Mouse (Mus musculus): ENCODE results near the gene Wdr63. TPM values are rescaled to one million over a fixed set of nuclear protein-coding genes. Genes with fewer than 3 reads are reported as not detected.

Wdr63 gene
- polyA plus RNA-seq, 1 experiment from 2014 or later = 0.21 TPM

- no peaks in the 10 kb centered on the region for H3K9me3 ChIP-seq (replicated peaks; ENCODE audit: low read length)
- H3K4me3 ChIP-seq (replicated peaks; ENCODE audit: low read depth, low read length) = no peak overlapping the region
- H3K4me2 ChIP-seq (ENCODE audit: low read length) = no peak overlapping the region
- WGBS = 92% methylated on average over 12 of the region's 12 CpGs
- 0 out of 2 replicates have a peak, but pooled peaks cover 6% of the 10 kb centered on the region for H3K4me1 ChIP-seq (replicated peaks; ENCODE audit: insufficient read depth, low read length)
- no peak overlapping the region for H3K9ac ChIP-seq (ENCODE audit: low read depth, low read length)
- H3K27me3 ChIP-seq (ENCODE audit: insufficient read depth, low read length) = no peaks in the 10 kb centered on the region
- H3K27ac ChIP-seq = no peak overlapping the region
- DNase-seq (ENCODE audit: low spot score) (no peak), ATAC-seq (replicated peaks; ENCODE audit: low FRiP score, low read depth) (no peak)
- TF ChIP-seq CTCF (IDR thresholded peaks at IDR 0.05; ENCODE audit: low read depth) = no peak
- 0 out of 2 replicates have a peak, but pooled peaks cover 8% of the 10 kb centered on the region for H3K36me3 ChIP-seq (ENCODE audit: insufficient read depth, low read length)
Measured at GRCm38 (mm10) chr3:146014321-146014720, 93.6 kb downstream of the Wdr63 start.

DNA sequence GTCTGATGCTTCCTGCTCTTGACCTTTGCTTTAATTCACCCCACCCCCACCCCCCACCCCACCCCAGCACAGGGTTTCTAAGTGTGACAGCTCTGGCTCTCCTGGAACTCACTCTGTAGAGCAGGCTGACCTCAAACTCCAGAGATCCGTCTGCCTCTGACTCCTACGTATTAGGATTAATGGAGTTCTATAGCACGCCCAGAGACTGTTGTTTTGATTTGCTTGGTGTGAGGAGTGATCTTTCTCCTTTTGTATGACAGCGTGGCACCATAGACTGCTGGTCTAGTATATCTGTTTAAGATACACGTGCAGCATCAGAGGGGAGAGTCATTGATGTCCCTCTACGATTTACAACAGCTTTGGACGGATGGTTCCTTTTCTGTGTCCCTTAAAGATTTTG is 94.4 kb downstream of the Wdr63 start:
- H3K36me3 ChIP-seq (ENCODE audit: insufficient read depth, low read length) = 0 out of 2 replicates have a peak, but pooled peaks cover 11% of the 10 kb centered on the region
- WGBS = 56% methylated on average over 7 of the region's 7 CpGs
- ATAC-seq (replicated peaks; ENCODE audit: low FRiP score, low read depth) (no peak), DNase-seq (ENCODE audit: low spot score) (no peak)
- H3K27ac ChIP-seq = no peak overlapping the region
- H3K9me3 ChIP-seq (replicated peaks; ENCODE audit: low read length) = no peaks in the 10 kb centered on the region
- no peak overlapping the region for H3K9ac ChIP-seq (ENCODE audit: low read depth, low read length)
- no peak for TF ChIP-seq CTCF (IDR thresholded peaks at IDR 0.05; ENCODE audit: low read depth)
- H3K27me3 ChIP-seq (ENCODE audit: insufficient read depth, low read length) = no peaks in the 10 kb centered on the region
- no peak overlapping the region for H3K4me3 ChIP-seq (replicated peaks; ENCODE audit: low read depth, low read length)
- H3K4me1 ChIP-seq (replicated peaks; ENCODE audit: insufficient read depth, low read length) = 0 out of 2 replicates have a peak, but pooled peaks cover 6% of the 10 kb centered on the region
- H3K4me2 ChIP-seq (ENCODE audit: low read length) = no peak overlapping the region

GRCm38 (mm10) chr3:146011544-146012218 is 96.2 kb downstream of the Wdr63 start:
- WGBS = 69% methylated on average over 8 of the region's 8 CpGs
- Histone ChIP-seq H3K36me3 (ENCODE audit: insufficient read depth, low read length) (peaks cover 15% of the 10 kb centered on the region; the same call in 1 of the 2 replicates), H3K9ac (ENCODE audit: low read depth, low read length) (no peak overlapping the region), H3K4me1 (replicated peaks; ENCODE audit: insufficient read depth, low read length) (0 out of 2 replicates have a peak, but pooled peaks cover 6% of the 10 kb centered on the region), H3K4me3 (replicated peaks; ENCODE audit: low read depth, low read length) (no peak overlapping the region), H3K27ac (no peak overlapping the region), H3K9me3 (replicated peaks; ENCODE audit: low read length) (no peaks in the 10 kb centered on the region), H3K4me2 (ENCODE audit: low read length) (no peak overlapping the region), H3K27me3 (ENCODE audit: insufficient read depth, low read length) (no peaks in the 10 kb centered on the region)
- TF ChIP-seq CTCF (IDR thresholded peaks at IDR 0.05; ENCODE audit: low read depth) = no peak
- ATAC-seq (replicated peaks; ENCODE audit: low FRiP score, low read depth) (no peak), DNase-seq (ENCODE audit: low spot score) (no peak)

DNA sequence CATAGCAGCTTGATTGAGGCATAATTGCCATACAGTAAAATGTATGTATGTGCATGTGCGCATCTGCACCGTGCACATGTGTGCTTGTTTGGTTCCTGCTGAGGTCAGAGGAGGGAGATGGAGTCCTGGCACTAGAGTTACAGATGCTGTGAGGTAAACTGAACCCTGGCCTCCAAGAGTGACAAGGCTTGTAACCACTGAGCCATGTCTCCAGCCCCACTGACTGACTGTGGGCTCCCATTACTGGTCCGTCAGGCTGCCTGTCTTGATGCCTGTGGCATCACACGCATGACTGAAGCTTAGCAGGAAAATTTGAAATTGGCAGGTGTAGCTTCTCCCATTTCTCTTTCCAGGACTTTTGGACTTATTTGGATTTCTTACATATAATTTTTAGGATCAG is 97.2 kb downstream of the Wdr63 start:
- H3K36me3 ChIP-seq (ENCODE audit: insufficient read depth, low read length) = peaks cover 15% of the 10 kb centered on the region; the same call in 1 of the 2 replicates
- H3K4me3 ChIP-seq (replicated peaks; ENCODE audit: low read depth, low read length) = no peak overlapping the region
- ATAC-seq (replicated peaks; ENCODE audit: low FRiP score, low read depth) (peak; percentile 88), DNase-seq (ENCODE audit: low spot score) (peak; percentile 69)
- H3K27ac ChIP-seq = peak overlapping the region; percentile 87
- WGBS = 52% methylated on average over 4 of the region's 4 CpGs
- no peak for TF ChIP-seq CTCF (IDR thresholded peaks at IDR 0.05; ENCODE audit: low read depth)
- H3K9me3 ChIP-seq (replicated peaks; ENCODE audit: low read length) = no peaks in the 10 kb centered on the region
- H3K4me2 ChIP-seq (ENCODE audit: low read length) = 0 out of 2 replicates have a peak overlapping the region, but pooled peaks have one; percentile 10
- H3K4me1 ChIP-seq (replicated peaks; ENCODE audit: insufficient read depth, low read length) = 0 out of 2 replicates have a peak, but pooled peaks cover 6% of the 10 kb centered on the region
- no peaks in the 10 kb centered on the region for H3K27me3 ChIP-seq (ENCODE audit: insufficient read depth, low read length)
- no peak overlapping the region for H3K9ac ChIP-seq (ENCODE audit: low read depth, low read length)

- peak overlapping the region; percentile 87 for H3K27ac ChIP-seq
- H3K9ac ChIP-seq (ENCODE audit: low read depth, low read length) = no peak overlapping the region
- no peak overlapping the region for H3K4me3 ChIP-seq (replicated peaks; ENCODE audit: low read depth, low read length)
- H3K9me3 ChIP-seq (replicated peaks; ENCODE audit: low read length) = no peaks in the 10 kb centered on the region
- DNase-seq (ENCODE audit: low spot score) = peak; percentile 79
- 0 out of 2 replicates have a peak, but pooled peaks cover 6% of the 10 kb centered on the region for H3K4me1 ChIP-seq (replicated peaks; ENCODE audit: insufficient read depth, low read length)
- TF ChIP-seq CTCF (IDR thresholded peaks at IDR 0.05; ENCODE audit: low read depth) = no peak
- H3K36me3 ChIP-seq (ENCODE audit: insufficient read depth, low read length) = peaks cover 13% of the 10 kb centered on the region; the same call in 1 of the 2 replicates
- ATAC-seq (replicated peaks; ENCODE audit: low FRiP score, low read depth) = peak; percentile 85
- H3K4me2 ChIP-seq (ENCODE audit: low read length) = peak overlapping the region; percentile 10; the same call in 1 of the 2 replicates
- 15% methylated on average over 20 of the region's 20 CpGs for WGBS
- H3K27me3 ChIP-seq (ENCODE audit: insufficient read depth, low read length) = no peaks in the 10 kb centered on the region
Measured at GRCm38 (mm10) chr3:146009859-146010645, 97.9 kb downstream of the Wdr63 start.

DNA sequence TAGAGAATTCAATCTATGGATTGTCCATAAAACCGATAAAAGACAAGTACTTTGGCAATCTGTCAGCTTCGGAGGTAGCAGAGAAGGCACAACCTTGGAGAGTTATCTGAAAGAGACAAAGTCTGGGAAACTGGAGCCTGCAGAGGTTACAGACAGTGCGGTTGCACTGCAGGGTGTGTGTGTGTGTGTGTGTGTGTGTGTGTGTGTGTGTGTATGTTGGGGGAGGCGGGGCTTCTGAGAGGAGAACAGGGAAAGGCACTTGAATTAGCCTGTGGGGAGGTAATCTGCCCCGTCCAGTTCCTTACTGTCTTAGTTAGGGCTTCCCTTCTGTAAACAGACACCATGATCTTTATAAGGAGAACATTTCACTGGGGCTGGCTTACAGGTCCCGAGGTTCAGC is 100.1 kb downstream of the Wdr63 start:
- DNase-seq (ENCODE audit: low spot score) (no peak), ATAC-seq (replicated peaks; ENCODE audit: low FRiP score, low read depth) (no peak)
- WGBS = 86% methylated on average over 6 of the region's 6 CpGs
- no peak for TF ChIP-seq CTCF (IDR thresholded peaks at IDR 0.05; ENCODE audit: low read depth)
- Histone ChIP-seq H3K9me3 (replicated peaks; ENCODE audit: low read length) (no peaks in the 10 kb centered on the region), H3K4me1 (replicated peaks; ENCODE audit: insufficient read depth, low read length) (0 out of 2 replicates have a peak, but pooled peaks cover 6% of the 10 kb centered on the region), H3K27me3 (ENCODE audit: insufficient read depth, low read length) (no peaks in the 10 kb centered on the region), H3K27ac (no peak overlapping the region), H3K4me3 (replicated peaks; ENCODE audit: low read depth, low read length) (no peak overlapping the region), H3K9ac (ENCODE audit: low read depth, low read length) (no peak overlapping the region), H3K4me2 (ENCODE audit: low read length) (no peak overlapping the region), H3K36me3 (ENCODE audit: insufficient read depth, low read length) (peaks cover 9% of the 10 kb centered on the region)
